Mouse (Mus musculus) kidney, postnatal 36 days (tissue): Measurements from ENCODE around the gene Rps24.

Source experiments
- DNase-seq, 2 experiments: peaks; one replicate each; pipeline ENCODE4 v3.0.0; 2021 to 2022; ENCODE audit warnings: mixed read lengths in 2 of 2

The Rps24 gene

GRCm38 (mm10) chr14:24512527-24513161 lies 25.7 kb downstream of the Rps24 start:
- no peak for DNase-seq

GRCm38 (mm10) chr14:24521597-24521996 lies 34.7 kb downstream of the Rps24 start:
- no peak for DNase-seq

- no peak for DNase-seq
Observed at GRCm38 (mm10) chr14:24525137-24525536, 38.2 kb downstream of the Rps24 start.

- DNase-seq = peak; percentile 11 to 25
Observed at GRCm38 (mm10) chr14:24525677-24526415, 38.9 kb downstream of the Rps24 start.

GRCm38 (mm10) chr14:24526440-24526839 lies 39.5 kb downstream of the Rps24 start:
- DNase-seq = no peak

- peak; percentile 4 to 17 for DNase-seq
Observed at GRCm38 (mm10) chr14:24530228-24530627, 43.3 kb downstream of the Rps24 start.

GRCm38 (mm10) chr14:24534865-24535545 lies 48.1 kb downstream of the Rps24 start:
- DNase-seq = no peak

GRCm38 (mm10) chr14:24542901-24543300 lies 56.0 kb downstream of the Rps24 start:
- DNase-seq = no peak

GRCm38 (mm10) chr14:24544057-24544456 lies 57.1 kb downstream of the Rps24 start:
- DNase-seq = peak; percentile 20 to 73
